In genomic region chr9:69568631-69569230, GRCm38 (mm10) we compare ENCODE assay signal across 13 mouse cellular contexts.
DNase-seq lines count a peak whose midpoint lies in the region; ATAC-seq lines count a peak whose summit lies in the region.
"Had no signal": no experiment of that assay in that cellular context is flagged by ENCODE, and none has a peak within 500 bp of the region (broad histone marks: within the 10 kb centered on the region; RNA-seq: fewer than 3 reads in every experiment).

No protein-coding gene starts in this region.

- H3K4me2 ChIP-seq in neural tube, embryonic 15.5 days, result no peak overlapping the region
- no peak overlapping the region for H3K4me2 ChIP-seq in stomach, embryonic 16.5 days (ENCODE audit: low read depth, low read length)
- H3K4me2 ChIP-seq: liver, embryonic 13.5 days had no signal

- H3K4me1 ChIP-seq in neural tube, embryonic 15.5 days, result no peaks in the 10 kb centered on the region
- H3K4me1 ChIP-seq in stomach, embryonic 16.5 days (ENCODE audit: control insufficient read depth, insufficient read depth, low read length), result no peaks in the 10 kb centered on the region
- H3K4me1 ChIP-seq: liver, embryonic 13.5 days had no signal

- H3K27ac ChIP-seq in neural tube, embryonic 15.5 days (replicated peaks), result no peak overlapping the region
- no peak overlapping the region for H3K27ac ChIP-seq in stomach, embryonic 16.5 days (ENCODE audit: low read length)
- H3K27ac ChIP-seq: liver, embryonic 13.5 days had no signal

- H3K9me3 ChIP-seq in neural tube, embryonic 15.5 days (replicated peaks), result no peaks in the 10 kb centered on the region
- no peaks in the 10 kb centered on the region for H3K9me3 ChIP-seq in stomach, embryonic 16.5 days (replicated peaks; ENCODE audit: control insufficient read depth, low read length)
- H3K9me3 ChIP-seq: liver, embryonic 13.5 days had no signal

- H3K27me3 ChIP-seq in neural tube, embryonic 15.5 days (replicated peaks), result peaks cover 2% of the 10 kb centered on the region; the same call in 1 of the 2 replicates
- H3K27me3 ChIP-seq in stomach, embryonic 16.5 days (ENCODE audit: control insufficient read depth, insufficient read depth, low read length), result no peaks in the 10 kb centered on the region
- H3K27me3 ChIP-seq: liver, embryonic 13.5 days had no signal

- no peak for ATAC-seq in neural tube, embryonic 15.5 days (ENCODE audit: low FRiP score)
- ATAC-seq in stomach, embryonic 16.5 days (ENCODE audit: insufficient read depth, low FRiP score), result peak; percentile 60; the same call in 1 of the 2 replicates

- 34% methylated on average over 13 of the region's 13 CpGs for WGBS in neural tube, embryonic 15.5 days
- 27% methylated on average over 13 of the region's 13 CpGs for WGBS in stomach, embryonic 16.5 days

- no peak overlapping the region for H3K4me3 ChIP-seq in neural tube, embryonic 15.5 days (replicated peaks)
- H3K4me3 ChIP-seq in stomach, embryonic 16.5 days (replicated peaks; ENCODE audit: low read length), result no peak overlapping the region
- H3K4me3 ChIP-seq: liver, embryonic 13.5 days had no signal

- H3K9ac ChIP-seq in neural tube, embryonic 15.5 days (replicated peaks), result no peak overlapping the region
- no peak overlapping the region for H3K9ac ChIP-seq in stomach, embryonic 16.5 days (ENCODE audit: low read length)
- H3K9ac ChIP-seq: liver, embryonic 13.5 days had no signal

- H3K36me3 ChIP-seq in neural tube, embryonic 15.5 days, result no peaks in the 10 kb centered on the region
- no peaks in the 10 kb centered on the region for H3K36me3 ChIP-seq in stomach, embryonic 16.5 days (ENCODE audit: control insufficient read depth, insufficient read depth, low read length)
- H3K36me3 ChIP-seq: liver, embryonic 13.5 days had no signal

- intact Hi-C loops in gastrocnemius, postnatal 36 days (cut with DNase I), result no loop called here

- peak; percentile 1 for DNase-seq in kidney, postnatal 14 days
- no peak for DNase-seq in kidney, postnatal 25 days
- peak; percentile 22 for DNase-seq in neural tube, embryonic 10.5 days (ENCODE audit: extremely low spot score, low spot score)
- DNase-seq in layer of hippocampus, adult 9-11 months, result peak; percentile 12
- no peak for DNase-seq in gastrocnemius, postnatal 36 days
- DNase-seq in heart, postnatal 4 days, result no peak
- DNase-seq: cerebellum, postnatal 36 days; heart, adult 18-20 months; kidney, adult 18-20 months; liver, embryonic 13.5 days; thymus, adult 18-20 months had no signal

Comparison
In these comparisons a context has a peak if more than half of its experiments do, and no peak if none do; other contexts are left out.
1. DNase-seq: peak in kidney, postnatal 14 days (single experiment), neural tube, embryonic 10.5 days (single experiment) and layer of hippocampus, adult 9-11 months (single experiment); none in kidney, postnatal 25 days (0 of 2), gastrocnemius, postnatal 36 days (0 of 2) and heart, postnatal 4 days (single experiment).